Mouse (Mus musculus) left cerebral cortex, postnatal 10 days (tissue): ENCODE results near the gene Thada. TPM values are rescaled to one million over a fixed set of nuclear protein-coding genes. Genes with fewer than 3 reads are reported as not detected.
A peak's percentile ranks its signal among the peaks of the same experiment; 100 is the strongest.
"Not testable (repeated sequence)": the region's sequence is repeated elsewhere in the genome, so short reads cannot be mapped to it uniquely, and the experiment has no call there.

Source experiments
- DNase-seq, 2 experiments: peaks; one replicate each; pipeline ENCODE4 v3.0.0; 2021 to 2022; ENCODE audit warnings: low spot score in 2 of 2, mixed read lengths in 1 of 2; ENCODE audit errors: extremely low spot score in 1 of 2
- intact Hi-C: fragments of 180-260 bp; cut with DNase I; formaldehyde crosslinking; loops from one replicate; pipeline ENCODE4 v1.15.1; 2025
- total RNA-seq, 2 experiments: library from RNA; stranded (reverse); gene quantifications; 2 replicates each; pipeline ENCODE4 v1.2.3; 2021

The Thada gene
- total RNA-seq, 2 experiments from 2014 or later, result 13.3 to 13.8 TPM

- intact Hi-C loops, result loop anchor here (5.0 kb wide), 3 partner anchors 91 to 199 kb away; no protein-coding TSS in a partner anchor
- DNase-seq, result peak; percentile 88 to 97
Observed at GRCm38 (mm10) chr17:84187727-84188373, 278.2 kb downstream of the Thada start, which contains the start of gene Zfp36l2. Zfp36l2 (minus strand) TSS chr17:84187947.

DNA sequence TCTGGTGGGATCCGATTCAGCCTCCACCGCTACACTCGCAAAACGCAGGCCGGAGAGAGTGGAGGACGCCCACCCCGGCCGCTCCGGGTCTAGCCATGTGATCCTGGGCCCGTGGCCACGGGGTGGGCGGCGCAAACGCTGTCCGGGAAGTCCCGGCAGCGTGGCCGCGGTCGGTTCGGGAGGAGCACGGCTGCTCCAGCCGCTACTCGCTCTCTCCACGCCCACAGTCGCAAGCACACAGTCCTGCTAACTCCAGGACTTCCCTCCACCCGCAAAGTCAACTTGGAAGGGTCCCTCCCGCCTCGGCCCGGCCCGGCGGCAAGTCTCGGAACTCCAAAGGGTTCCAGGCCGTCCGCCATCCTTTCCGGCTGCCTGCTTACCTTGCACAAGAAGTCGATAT, 278.7 kb downstream of the Thada start:
- intact Hi-C loops, result loop anchor here (5.0 kb wide), 3 partner anchors 90 to 200 kb away; no protein-coding TSS in a partner anchor
- DNase-seq, result not testable (repeated sequence)

DNA sequence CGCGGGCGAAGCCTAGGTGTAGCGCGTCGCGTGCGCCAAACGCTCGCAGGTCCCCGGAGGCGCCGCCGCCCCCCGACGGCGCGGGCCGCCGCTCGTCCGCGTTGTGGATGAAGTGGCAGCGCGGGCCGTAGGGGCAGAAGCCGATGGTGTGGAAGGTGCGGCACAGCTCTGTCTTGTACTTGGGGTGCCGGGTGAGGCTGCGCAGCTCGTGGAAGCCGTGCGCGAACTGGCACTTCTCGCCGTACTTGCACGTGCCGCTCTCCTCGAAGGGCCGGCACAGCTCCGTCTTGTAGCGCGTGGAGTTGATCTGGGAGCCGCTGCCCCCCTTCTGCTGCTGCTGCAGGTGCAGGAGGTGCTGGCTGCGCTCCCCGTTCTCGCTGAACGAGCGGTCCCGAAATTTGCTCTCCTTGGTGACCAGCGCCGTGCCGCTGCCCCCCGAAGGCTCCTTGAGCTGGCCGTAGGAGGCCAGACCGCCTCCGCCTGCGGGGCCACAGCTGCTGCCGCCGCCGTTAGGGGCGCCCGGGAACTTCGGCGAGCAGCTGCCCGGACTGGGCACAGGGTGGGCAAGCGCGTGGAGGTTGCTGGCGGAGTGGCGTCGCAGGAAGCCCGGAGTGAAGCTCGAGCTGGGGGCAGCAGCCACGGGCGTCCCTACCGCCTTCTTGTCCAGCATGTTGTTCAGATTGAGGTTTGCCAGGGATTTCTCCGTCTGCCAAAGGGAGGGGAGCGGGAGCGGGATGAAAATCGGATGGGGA, 279.4 kb downstream of the Thada start:
- DNase-seq, result peak in 1 of 2 experiments; percentile 65
- intact Hi-C loops, result loop anchor here (5.0 kb wide), 3 partner anchors 89 to 201 kb away; no protein-coding TSS in a partner anchor

GRCm38 (mm10) chr17:84185581-84186450, 280.2 kb downstream of the Thada start:
- DNase-seq, result peak in 1 of 2 experiments; percentile 88
- intact Hi-C loops, result loop anchor here (5.0 kb wide), 3 partner anchors 89 to 201 kb away; no protein-coding TSS in a partner anchor

DNA sequence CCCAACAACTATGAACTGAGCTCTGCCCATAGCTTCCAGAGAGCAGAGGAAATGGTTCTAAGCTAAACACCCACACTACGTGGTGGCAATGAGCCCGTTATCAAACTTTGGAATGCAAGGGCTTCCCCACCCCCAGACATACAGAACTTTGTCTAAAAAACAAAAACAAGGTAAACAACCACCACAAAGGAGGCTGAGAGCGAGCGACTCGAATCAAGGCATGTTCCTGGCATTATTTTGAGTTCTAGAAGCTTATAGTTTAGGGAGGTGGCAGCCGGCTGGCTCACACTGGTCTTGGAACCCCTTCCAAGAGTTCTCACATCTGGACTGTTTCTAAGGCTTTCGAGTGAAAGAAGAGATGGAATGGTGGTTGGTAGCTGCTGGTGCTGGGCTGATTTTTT, 281.0 kb downstream of the Thada start:
- intact Hi-C loops, result loop anchor here (5.0 kb wide), 3 partner anchors 88 to 202 kb away; no protein-coding TSS in a partner anchor
- peak in 1 of 2 experiments; percentile 18 for DNase-seq

DNA sequence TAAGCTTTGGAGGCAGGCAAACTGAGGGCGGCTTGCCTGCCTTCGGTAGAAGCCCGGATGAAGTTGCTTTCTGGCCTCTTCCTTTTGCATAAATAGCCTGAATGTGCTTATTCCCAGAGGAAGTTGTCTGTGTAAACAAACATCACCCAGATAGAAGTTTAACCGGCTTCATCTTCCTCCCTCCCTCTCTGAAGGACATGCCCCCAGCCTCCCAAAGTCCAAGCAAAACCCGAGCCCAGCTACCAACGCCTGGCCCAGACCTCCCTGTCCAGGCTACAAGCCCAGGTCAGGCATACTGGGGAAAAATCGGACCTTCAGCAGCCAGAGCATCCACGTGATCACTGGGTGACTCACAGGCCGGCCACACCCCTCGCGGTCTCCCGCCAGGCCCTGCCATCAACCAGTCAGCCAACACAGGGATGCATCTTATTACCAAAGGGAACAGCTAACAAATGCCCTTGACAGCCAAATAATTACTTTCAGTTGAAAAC, 282.7 kb downstream of the Thada start:
- peak; percentile 75 to 91 for DNase-seq
- intact Hi-C loops, result no loop called here

GRCm38 (mm10) chr17:84182311-84183271, 283.4 kb downstream of the Thada start:
- DNase-seq, result peak in 1 of 2 experiments; percentile 72
- intact Hi-C loops, result no loop called here

DNA sequence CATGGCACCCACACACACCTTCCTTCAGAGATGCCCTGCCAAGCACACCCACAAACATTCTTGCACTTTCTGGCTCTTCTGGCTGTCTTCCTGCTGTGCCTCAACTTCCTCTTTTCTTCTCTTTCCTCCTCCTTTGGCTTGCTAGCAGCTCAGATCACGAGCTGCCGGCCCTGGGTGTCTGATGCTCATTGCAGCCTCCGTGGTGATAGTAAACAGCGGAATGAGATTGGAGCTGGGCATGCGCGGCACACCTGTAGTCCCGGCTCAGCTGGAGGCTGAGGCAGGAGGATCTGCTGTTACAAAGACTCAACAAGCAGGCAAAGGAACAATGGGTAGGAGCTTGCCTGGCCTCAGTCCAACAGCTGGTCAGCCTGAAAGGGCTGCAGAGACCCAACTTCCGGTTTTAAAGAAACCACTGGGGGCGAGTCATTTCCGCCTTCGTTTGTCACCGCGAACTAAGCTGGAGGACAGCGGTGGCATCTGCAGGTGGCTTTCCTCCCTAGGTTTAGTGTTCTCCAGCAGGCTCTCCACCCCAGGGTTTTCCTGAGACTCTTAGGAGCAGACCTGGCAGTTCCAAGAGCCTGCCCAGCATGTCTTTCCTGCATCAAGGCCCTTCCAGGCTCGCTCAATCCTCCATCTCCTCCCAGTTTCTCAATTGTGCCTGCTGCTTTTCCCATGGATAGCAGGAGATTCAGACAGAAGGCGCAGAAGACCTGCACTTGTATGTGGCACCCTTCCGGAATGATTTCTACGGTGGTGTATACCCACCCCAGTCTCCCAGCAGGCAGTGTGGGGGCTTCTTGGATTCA, 284.3 kb downstream of the Thada start:
- intact Hi-C loops, result loop anchor here (2.0 kb wide), 1 partner anchor 67 kb away; no protein-coding TSS in a partner anchor
- DNase-seq, result peak in 1 of 2 experiments; percentile 89

GRCm38 (mm10) chr17:84180715-84181501, 285.1 kb downstream of the Thada start:
- intact Hi-C loops, result loop anchor here (2.0 kb wide), 1 partner anchor 66 kb away; no protein-coding TSS in a partner anchor
- peak in 1 of 2 experiments; percentile 75 for DNase-seq

- intact Hi-C loops, result loop anchor here (2.0 kb wide), 1 partner anchor 65 kb away; no protein-coding TSS in a partner anchor
- peak in 1 of 2 experiments; percentile 9 for DNase-seq
Observed at GRCm38 (mm10) chr17:84179973-84180365, 286.0 kb downstream of the Thada start.

GRCm38 (mm10) chr17:84179026-84179972, 286.7 kb downstream of the Thada start:
- peak in 1 of 2 experiments; percentile 19 for DNase-seq
- intact Hi-C loops, result no loop called here

DNA sequence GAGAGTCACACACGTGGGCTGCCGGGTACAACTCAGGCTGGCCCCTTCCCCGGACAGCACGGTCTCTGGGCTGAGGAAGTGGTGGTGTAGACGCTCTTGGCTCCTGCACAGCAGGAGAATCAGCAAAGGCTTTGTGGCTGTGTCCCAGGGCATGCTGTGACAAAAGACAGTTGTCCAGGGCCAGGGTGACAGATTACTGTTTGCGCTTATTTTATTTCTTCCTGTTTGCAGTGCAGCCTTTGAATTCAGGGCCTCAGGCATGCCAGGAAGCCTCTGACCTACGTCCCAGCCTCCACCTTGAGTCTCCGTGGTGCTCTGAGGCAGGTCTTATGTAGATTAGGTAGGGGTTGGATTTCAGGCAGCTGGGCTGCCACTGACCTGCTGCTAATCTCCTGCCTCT, 288.5 kb downstream of the Thada start:
- peak in 1 of 2 experiments; percentile 38 for DNase-seq

DNA sequence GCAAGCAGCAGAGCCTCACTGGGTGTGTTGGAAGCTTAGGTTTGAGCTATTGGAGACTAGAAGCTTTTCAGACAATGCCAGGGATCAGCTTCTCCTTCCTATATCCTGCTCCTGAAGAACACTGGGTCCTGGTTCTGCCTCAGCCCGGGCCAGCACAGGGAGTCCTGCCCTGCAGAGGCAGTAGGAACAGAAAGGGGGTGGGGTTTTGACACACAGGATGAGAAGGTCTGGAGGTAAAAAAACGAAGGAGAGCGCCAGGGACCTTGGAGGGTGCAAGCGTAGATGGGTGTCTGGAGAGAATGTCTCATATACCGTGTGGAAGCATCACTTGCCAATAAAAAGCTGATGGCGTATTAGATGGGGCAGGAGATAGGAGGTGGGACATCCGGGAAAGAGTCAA, 289.6 kb downstream of the Thada start:
- intact Hi-C loops, result no loop called here
- peak in 1 of 2 experiments; percentile 8 for DNase-seq

More for the DNA sequence above, 288.5 kb downstream of the Thada start:
- intact Hi-C loops, result no loop called here

- DNase-seq, result peak in 1 of 2 experiments; percentile 12
- intact Hi-C loops, result no loop called here
Observed at GRCm38 (mm10) chr17:84175196-84175595, 290.8 kb downstream of the Thada start.

GRCm38 (mm10) chr17:84167377-84167776, 298.6 kb downstream of the Thada start:
- peak in 1 of 2 experiments; percentile 7 for DNase-seq
- intact Hi-C loops, result no loop called here
